ENCODE assay signal across 33 mouse cellular contexts in the genomic region with DNA sequence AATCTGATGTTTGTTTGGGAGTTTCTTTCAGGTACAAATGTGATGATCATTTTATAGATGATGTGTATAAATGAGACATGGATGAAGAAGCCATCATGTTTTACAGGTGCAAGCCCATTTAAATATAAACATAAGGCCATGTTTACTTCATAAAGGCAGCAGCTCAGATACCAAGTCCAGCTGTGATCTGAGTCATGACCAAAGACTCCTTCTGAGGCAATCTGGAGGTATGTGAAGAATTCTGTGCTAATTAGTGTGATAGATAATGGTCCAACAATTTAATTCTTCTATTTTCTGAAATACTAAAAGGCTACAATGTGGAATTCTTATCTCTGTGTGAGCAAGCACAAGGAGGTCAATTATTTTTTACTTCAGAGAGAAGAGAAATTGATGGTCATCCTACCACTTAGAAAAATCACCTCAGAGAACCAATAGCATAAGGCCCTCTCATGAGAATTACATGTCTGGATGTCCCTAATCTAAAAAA.
"Had no signal": no experiment of that assay in that cellular context is flagged by ENCODE, and none has a peak within 500 bp of the region (broad histone marks: within the 10 kb centered on the region; RNA-seq: fewer than 3 reads in every experiment).

No protein-coding gene starts in this region.

- H3K4me3 ChIP-seq: heart, embryonic 12.5 days; heart, embryonic 13.5 days; heart, embryonic 15.5 days; hindbrain, embryonic 10.5 days; hindbrain, embryonic 12.5 days; hindbrain, embryonic 13.5 days; hindbrain, embryonic 15.5 days; intestine, embryonic 15.5 days; kidney, embryonic 15.5 days; layer of hippocampus, adult 2 months; left cerebral cortex, adult 2 months had no signal

- H3K27me3 ChIP-seq: heart, embryonic 12.5 days; heart, embryonic 13.5 days; heart, embryonic 15.5 days; hindbrain, embryonic 12.5 days; hindbrain, embryonic 13.5 days; hindbrain, embryonic 15.5 days; intestine, embryonic 15.5 days; kidney, embryonic 15.5 days had no signal

- H3K4me2 ChIP-seq: heart, embryonic 12.5 days; heart, embryonic 13.5 days; heart, embryonic 15.5 days; hindbrain, embryonic 12.5 days; hindbrain, embryonic 13.5 days; hindbrain, embryonic 14.5 days; hindbrain, embryonic 15.5 days; intestine, embryonic 15.5 days; kidney, embryonic 15.5 days had no signal

- DNase-seq: heart, postnatal 10 days; heart, postnatal 14 days; heart, postnatal 36 days; heart, postnatal 4 days; kidney, adult 11 months; kidney, adult 18-20 months; kidney, adult 2 months; kidney, adult 8-10 months; kidney, adult 9 months; kidney, postnatal 10 days; kidney, postnatal 14 days; kidney, postnatal 25 days; kidney, postnatal 36 days; kidney, postnatal 4 days; layer of hippocampus, adult 9-11 months; layer of hippocampus, postnatal 36 days had no signal

- H3K36me3 ChIP-seq: heart, embryonic 12.5 days; heart, embryonic 13.5 days; heart, embryonic 15.5 days; hindbrain, embryonic 10.5 days; hindbrain, embryonic 12.5 days; hindbrain, embryonic 13.5 days; hindbrain, embryonic 15.5 days; intestine, embryonic 15.5 days; kidney, embryonic 15.5 days had no signal

- ATAC-seq: hindbrain, embryonic 16.5 days; hindbrain, postnatal 0 days; inflammation-experienced regulatory T-cells, adult 6 months; intestine, embryonic 15.5 days; intestine, embryonic 16.5 days; intestine, postnatal 0 days had no signal
